Mouse (Mus musculus) stomach, postnatal 0 days (tissue): ENCODE data around the gene Hdac4.

ENCODE experiments used
- CTCF ChIP-seq: IDR thresholded peaks from 2 replicates; pipeline ENCODE4 v1.5.1; 2016; ENCODE audit warnings: antibody characterized with exemption, low read depth, mild to moderate bottlenecking, moderate library complexity
- EP300 ChIP-seq: optimal IDR thresholded peaks from 2 replicates; pipeline ENCODE3; 2016; ENCODE audit warnings: antibody characterized with exemption

DNA sequence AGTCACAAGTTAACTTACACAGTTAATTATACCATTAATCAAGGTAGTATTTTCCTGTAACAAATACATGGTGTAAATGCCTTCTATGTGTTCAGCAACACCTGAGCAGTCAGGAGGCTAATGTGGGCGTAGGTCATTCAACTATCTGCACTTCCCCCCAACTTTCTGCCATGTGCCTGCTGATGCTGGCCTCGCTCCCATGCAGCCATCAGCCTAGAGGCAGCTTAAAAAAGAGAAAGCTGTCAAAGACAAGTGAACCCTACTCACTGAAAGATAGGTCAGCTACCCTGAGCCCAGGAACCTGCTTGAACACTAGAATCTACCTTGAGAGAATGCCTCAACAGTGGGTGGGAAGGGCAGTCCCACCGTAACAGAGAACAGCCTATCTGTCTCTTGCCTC lies 81.4 kb downstream of the Hdac4 start:
- TF ChIP-seq CTCF (no peak), EP300 (no peak)
